ENCODE assay signal across 8 mouse cellular contexts in the genomic region with DNA sequence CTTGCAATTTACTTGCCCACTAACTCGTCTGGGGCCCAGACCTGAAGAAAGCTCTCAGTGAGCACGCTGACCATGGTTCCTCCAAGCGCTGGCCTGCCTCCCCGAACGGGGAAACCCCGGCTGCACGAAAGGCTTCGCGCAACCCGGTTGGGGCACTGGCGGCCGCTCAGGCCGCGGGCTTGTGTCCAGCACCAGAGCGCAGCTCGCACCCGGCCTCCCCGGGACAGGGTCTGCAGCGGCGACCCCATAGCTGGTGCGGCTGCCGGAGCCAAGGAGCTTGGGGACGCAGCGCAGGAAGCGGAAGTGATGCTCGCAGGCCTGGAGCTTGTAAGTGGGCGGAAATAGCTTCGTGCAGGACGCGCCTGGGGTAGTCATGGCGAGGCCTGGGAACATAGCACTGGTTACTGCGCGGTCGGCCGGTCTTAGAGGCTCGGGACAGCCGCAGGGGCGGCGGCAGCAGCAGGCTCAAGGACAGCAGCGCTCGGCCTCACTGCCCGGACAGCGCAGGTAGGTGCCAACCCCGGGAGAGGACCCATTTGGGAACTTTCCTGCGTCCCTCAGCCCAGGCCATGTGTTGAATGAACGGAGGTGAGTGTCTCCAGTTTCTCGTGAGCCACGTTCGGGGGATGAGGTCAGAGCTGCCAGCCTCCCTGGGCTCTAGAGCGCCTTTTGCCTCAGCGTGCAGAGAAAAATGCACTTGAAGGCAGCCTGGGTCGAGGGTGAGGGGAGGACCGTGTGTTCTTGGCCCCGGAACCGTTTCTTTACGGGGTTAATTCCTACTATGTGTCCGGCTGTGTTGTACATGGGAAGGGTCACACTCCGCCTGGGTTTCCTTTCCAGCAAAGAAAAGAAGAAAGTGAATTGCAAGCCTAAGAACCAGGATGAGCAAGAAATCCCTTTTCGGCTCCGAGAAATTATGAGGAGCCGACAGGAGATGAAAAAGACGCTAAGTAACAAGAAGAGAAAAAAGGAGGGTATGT. TPM values are rescaled to one million over a fixed set of nuclear protein-coding genes. Genes with fewer than 3 reads are reported as not detected.
DNase-seq lines count a peak whose midpoint lies in the region; ATAC-seq and TF ChIP-seq lines count a peak whose summit lies in the region.

Gene Oxld1, minus strand, starts transcription at position 297 of the 980 bp plus-strand sequence.
Gene Ccdc137, plus strand, starts transcription at position 344 of the 980 bp plus-strand sequence.

- TF ChIP-seq CTCF in testis, adult 2 months (IDR thresholded peaks at IDR 0.05; ENCODE audit: control insufficient read depth, insufficient read depth, insufficient replicate concordance, low read depth, low read length) = no peak

- peak; percentile 45 for DNase-seq in ES-E14 (ENCODE audit: low read depth, low spot score)
- DNase-seq in kidney, postnatal 25 days = peak; percentile 80 to 90

- TF ChIP-seq POLR2A in testis, adult 2 months (IDR thresholded peaks at IDR 0.05; ENCODE audit: control insufficient read depth, low read depth, low read length) = peak; percentile 89

- H3K27me3 ChIP-seq in forebrain, embryonic 12.5 days = no peaks in the 10 kb centered on the region
- no peaks in the 10 kb centered on the region for H3K27me3 ChIP-seq in heart, embryonic 16.5 days (ENCODE audit: control insufficient read depth, insufficient read depth, low read length)
- no peaks in the 10 kb centered on the region for H3K27me3 ChIP-seq in liver, embryonic 16.5 days (ENCODE audit: control insufficient read depth, insufficient read depth, low read depth, low read length)
- H3K27me3 ChIP-seq in neural tube, embryonic 13.5 days = no peaks in the 10 kb centered on the region
- no peaks in the 10 kb centered on the region for H3K27me3 ChIP-seq in testis, adult 2 months (ENCODE audit: control insufficient read depth, insufficient read depth, low read length)

- peaks cover 28% of the 10 kb centered on the region for H3K36me3 ChIP-seq in ES-E14 (ENCODE audit: control insufficient read depth, insufficient read depth, low read length, poor library complexity, severe bottlenecking)
- H3K36me3 ChIP-seq in forebrain, embryonic 12.5 days (replicated peaks) = peaks cover 36% of the 10 kb centered on the region
- peaks cover 15% of the 10 kb centered on the region for H3K36me3 ChIP-seq in heart, embryonic 16.5 days (ENCODE audit: control insufficient read depth, insufficient read depth)
- peaks cover 8% of the 10 kb centered on the region for H3K36me3 ChIP-seq in liver, embryonic 16.5 days (ENCODE audit: control insufficient read depth, insufficient read depth)
- peaks cover 35% of the 10 kb centered on the region for H3K36me3 ChIP-seq in neural tube, embryonic 13.5 days
- H3K36me3 ChIP-seq in testis, adult 2 months (ENCODE audit: control insufficient read depth, insufficient read depth, low read length) = no peaks in the 10 kb centered on the region

- H3K4me3 ChIP-seq in ES-E14 (ENCODE audit: insufficient read depth in 1 of 2, low read depth in 1 of 2, low read length in 2 of 2, poor library complexity in 1 of 2, severe bottlenecking in 1 of 2) = peak within 1 kb of the TSS; percentile 84 to 96
- H3K4me3 ChIP-seq in forebrain, embryonic 12.5 days (replicated peaks) = peak within 1 kb of the TSS; percentile 86
- peak within 1 kb of the TSS; percentile 95 for H3K4me3 ChIP-seq in heart, embryonic 16.5 days (ENCODE audit: low read length)
- H3K4me3 ChIP-seq in liver, embryonic 16.5 days (ENCODE audit: low read depth, low read length) = peak within 1 kb of the TSS; percentile 83
- peak within 1 kb of the TSS; percentile 90 for H3K4me3 ChIP-seq in neural tube, embryonic 13.5 days
- H3K4me3 ChIP-seq in testis, adult 2 months (ENCODE audit: control insufficient read depth, low read depth, low read length) = peak within 1 kb of the TSS; percentile 85

- in situ Hi-C loops in ES-E14 (cut with MboI; ENCODE audit: low sequenced_read_pairs in 2 of 2, unreplicated experiment in 2 of 2) = no loop called here

- H3K9ac ChIP-seq in ES-E14 (ENCODE audit: insufficient read depth, low read depth, low read length, poor library complexity, severe bottlenecking) = peak within 1 kb of the TSS; percentile 82
- H3K9ac ChIP-seq in forebrain, embryonic 12.5 days = peak within 1 kb of the TSS; percentile 93
- H3K9ac ChIP-seq in heart, embryonic 16.5 days (ENCODE audit: low read length) = peak within 1 kb of the TSS; percentile 99
- H3K9ac ChIP-seq in liver, embryonic 16.5 days (ENCODE audit: low read depth, low read length) = peak within 1 kb of the TSS; percentile 85
- peak within 1 kb of the TSS; percentile 98 for H3K9ac ChIP-seq in neural tube, embryonic 13.5 days

- no peak within 1 kb of the TSS for H3K27ac ChIP-seq in ES-E14 (ENCODE audit: insufficient read depth, low read depth, low read length, poor library complexity, severe bottlenecking)
- H3K27ac ChIP-seq in forebrain, embryonic 12.5 days = peak within 1 kb of the TSS; percentile 75
- peak within 1 kb of the TSS; percentile 96 for H3K27ac ChIP-seq in heart, embryonic 16.5 days (ENCODE audit: low read length)
- peak within 1 kb of the TSS; percentile 87 for H3K27ac ChIP-seq in liver, embryonic 16.5 days (ENCODE audit: low read length)
- H3K27ac ChIP-seq in neural tube, embryonic 13.5 days (replicated peaks) = peak within 1 kb of the TSS; percentile 84
- H3K27ac ChIP-seq in testis, adult 2 months (ENCODE audit: control insufficient read depth, insufficient read depth, low read depth, low read length) = peak within 1 kb of the TSS; percentile 47; the same call in 1 of the 2 replicates

- peak; percentile 89; the same call in 1 of the 2 replicates for ATAC-seq in cerebellum, adult (ENCODE audit: insufficient number of reproducible peaks, low FRiP score, low TSS enrichment)
- peak; percentile 94 for ATAC-seq in forebrain, embryonic 12.5 days (ENCODE audit: low FRiP score)
- ATAC-seq in heart, embryonic 16.5 days (replicated peaks; ENCODE audit: extremely low read depth, insufficient read depth, low FRiP score) = peak; percentile 92
- ATAC-seq in liver, embryonic 16.5 days (ENCODE audit: low read depth) = peak; percentile 84
- ATAC-seq in neural tube, embryonic 13.5 days (ENCODE audit: low read depth) = peak; percentile 91

- H3K4me2 ChIP-seq in forebrain, embryonic 12.5 days = peak within 1 kb of the TSS; percentile 73
- H3K4me2 ChIP-seq in heart, embryonic 16.5 days (ENCODE audit: low read depth, low read length) = peak within 1 kb of the TSS; percentile 97
- peak within 1 kb of the TSS; percentile 92 for H3K4me2 ChIP-seq in liver, embryonic 16.5 days (ENCODE audit: low read depth, low read length)
- H3K4me2 ChIP-seq in neural tube, embryonic 13.5 days = peak within 1 kb of the TSS; percentile 97

- 5% methylated on average over 62 of the region's 62 CpGs for WGBS in forebrain, embryonic 12.5 days
- WGBS in heart, embryonic 16.5 days = 2% methylated on average over 62 of the region's 62 CpGs
- WGBS in liver, embryonic 16.5 days (ENCODE audit: insufficient replicate concordance) = 3% methylated on average over 62 of the region's 62 CpGs
- WGBS in neural tube, embryonic 13.5 days = 5% methylated on average over 62 of the region's 62 CpGs

- no peaks in the 10 kb centered on the region for H3K9me3 ChIP-seq in ES-E14 (ENCODE audit: control insufficient read depth, insufficient read depth, low read depth, low read length)
- H3K9me3 ChIP-seq in forebrain, embryonic 12.5 days = no peaks in the 10 kb centered on the region
- H3K9me3 ChIP-seq in heart, embryonic 16.5 days (replicated peaks; ENCODE audit: control insufficient read depth, low read length) = no peaks in the 10 kb centered on the region
- H3K9me3 ChIP-seq in liver, embryonic 16.5 days (replicated peaks; ENCODE audit: control insufficient read depth, low read length) = no peaks in the 10 kb centered on the region
- no peaks in the 10 kb centered on the region for H3K9me3 ChIP-seq in neural tube, embryonic 13.5 days

- H3K4me1 ChIP-seq in ES-E14 (ENCODE audit: control insufficient read depth in 2 of 2, insufficient read depth in 2 of 2, low read length in 2 of 2, poor library complexity in 1 of 2) = no peaks in the 10 kb centered on the region; a peak in 1 of 4 replicates
- peaks cover 26% of the 10 kb centered on the region for H3K4me1 ChIP-seq in forebrain, embryonic 12.5 days
- peaks cover 12% of the 10 kb centered on the region for H3K4me1 ChIP-seq in heart, embryonic 16.5 days (ENCODE audit: control insufficient read depth, insufficient read depth, low read length)
- peaks cover 39% of the 10 kb centered on the region for H3K4me1 ChIP-seq in liver, embryonic 16.5 days (ENCODE audit: control insufficient read depth, low read depth, low read length)
- H3K4me1 ChIP-seq in neural tube, embryonic 13.5 days (replicated peaks) = peaks cover 25% of the 10 kb centered on the region
- H3K4me1 ChIP-seq in testis, adult 2 months (ENCODE audit: control insufficient read depth, insufficient read depth, low read length) = peaks cover 5% of the 10 kb centered on the region

TF ChIP-seq in ES-E14, 5 proteins besides CTCF, POLR2A, EP300 and RAD21:
- TF ChIP-seq ZC3H11A (IDR thresholded peaks at IDR 0.05; ENCODE audit: borderline replicate concordance, low read depth, low read length) (no peak), CHD2 (IDR thresholded peaks at IDR 0.05; ENCODE audit: low read depth, low read length) (no peak), MAFK (IDR thresholded peaks at IDR 0.05; ENCODE audit: insufficient read depth, low read depth, low read length) (no peak), ZNF384 (IDR thresholded peaks at IDR 0.05; ENCODE audit: low read depth, low read length) (no peak), HCFC1 (IDR thresholded peaks at IDR 0.05; ENCODE audit: borderline replicate concordance, insufficient read depth, low read length) (peak; percentile 69; the same call in 1 of the 2 replicates)

RNA-seq across cellular contexts. Expression of gene Oxld1, which starts in this region (rescaled TPM):
- total RNA-seq in ES-E14 (2012; rRNA removed) = 2.9 and 4.1 TPM in 2 replicates
- polyA plus RNA-seq in forebrain, embryonic 12.5 days (2016; fragmentation: Nextera tagmentation; extraction: Ambion mirVana) = 8.6 and 10.9 TPM in 2 replicates
- polyA plus RNA-seq in heart, embryonic 16.5 days (2015; fragmentation: Nextera tagmentation; extraction: Ambion mirVana) = 23.2 and 23.5 TPM in 2 replicates
- polyA plus RNA-seq in liver, embryonic 16.5 days (2015; fragmentation: Nextera tagmentation; extraction: Ambion mirVana) = 9.1 and 9.3 TPM in 2 replicates
- 8.5 and 10.4 TPM in 2 replicates for polyA plus RNA-seq in neural tube, embryonic 13.5 days (2015; fragmentation: Nextera tagmentation; extraction: Ambion mirVana)
- polyA plus RNA-seq in testis, adult 2 months (2012; rRNA removed) = 6.3 and 7.1 TPM in 2 replicates

RNA-seq across cellular contexts. Expression of gene Ccdc137, which starts in this region (rescaled TPM):
- total RNA-seq in ES-E14 (2012; rRNA removed) = 24.6 and 27.4 TPM in 2 replicates
- 34.5 and 35.4 TPM in 2 replicates for polyA plus RNA-seq in forebrain, embryonic 12.5 days (2016; fragmentation: Nextera tagmentation; extraction: Ambion mirVana)
- 25.4 and 27.4 TPM in 2 replicates for polyA plus RNA-seq in heart, embryonic 16.5 days (2015; fragmentation: Nextera tagmentation; extraction: Ambion mirVana)
- polyA plus RNA-seq in liver, embryonic 16.5 days (2015; fragmentation: Nextera tagmentation; extraction: Ambion mirVana) = 15.0 and 15.2 TPM in 2 replicates
- 26.3 and 26.9 TPM in 2 replicates for polyA plus RNA-seq in neural tube, embryonic 13.5 days (2015; fragmentation: Nextera tagmentation; extraction: Ambion mirVana)
- 5.6 and 6.9 TPM in 2 replicates for polyA plus RNA-seq in testis, adult 2 months (2012; rRNA removed)
